Mouse (Mus musculus) adrenal gland, adult 2 months (tissue): ENCODE data around the gene Fam129b. TPM values are rescaled to one million over a fixed set of nuclear protein-coding genes. Genes with fewer than 3 reads are reported as not detected.
"Not testable (repeated sequence)": the region's sequence is repeated elsewhere in the genome, so short reads cannot be mapped to it uniquely, and the experiment has no call there.

ENCODE experiments used
- DNase-seq: peaks from one replicate; pipeline ENCODE4 v3.0.0; 2021
- long read RNA-seq: library from polyadenylated mRNA; stranded (forward); transcript quantifications from one replicate; pipeline ENCODE4 v2.0.0, GENCODE M21; 2021
- polyA plus RNA-seq: library from polyadenylated mRNA; depleted of rRNA; stranded (reverse); fragments of >200 nt; gene quantifications from 2 replicates; pipeline ENCODE4 v1.2.3, GENCODE M21; 2012; rRNA removed
- total RNA-seq, 2 experiments: library from RNA; stranded (reverse); gene quantifications; 2 replicates each; pipeline ENCODE4 v1.2.3; 2021

The Fam129b gene
- 10 to 100 TPM; 14.8 to 27.4 TPM for total RNA-seq
- polyA plus RNA-seq: 20.1 and 21.6 TPM in 2 replicates
- long read RNA-seq, transcript Fam129b-201 (14 exons, 3,714 nt): major isoform, 48 of 51 reads
- long read RNA-seq, partial matches to known transcripts: 2 of 51 reads
- long read RNA-seq, other reads (novel, unspliced or antisense): 1 of 51 reads

- peak; percentile 92 for DNase-seq
Observed at GRCm38 (mm10) chr2:32875675-32876489, at the start of gene Fam129b. Fam129b (plus strand) TSS chr2:32876114.

- no peak for DNase-seq
Observed at GRCm38 (mm10) chr2:32828979-32829676, 46.8 kb upstream of the Fam129b start.

GRCm38 (mm10) chr2:32834496-32834895, 41.4 kb upstream of the Fam129b start:
- peak; percentile 35 for DNase-seq

GRCm38 (mm10) chr2:32835588-32835987, 40.3 kb upstream of the Fam129b start:
- no peak for DNase-seq

- peak; percentile 59 for DNase-seq
Observed at GRCm38 (mm10) chr2:32838147-32838884, 37.6 kb upstream of the Fam129b start.

GRCm38 (mm10) chr2:32839261-32839660, 36.7 kb upstream of the Fam129b start:
- no peak for DNase-seq

GRCm38 (mm10) chr2:32841099-32841498, 34.8 kb upstream of the Fam129b start:
- no peak for DNase-seq

GRCm38 (mm10) chr2:32842558-32842957, 33.4 kb upstream of the Fam129b start:
- DNase-seq: no peak

- DNase-seq: no peak
Observed at GRCm38 (mm10) chr2:32845572-32846100, 30.3 kb upstream of the Fam129b start.

- DNase-seq: peak; percentile 77
Observed at GRCm38 (mm10) chr2:32846101-32846804, 29.7 kb upstream of the Fam129b start.

- peak; percentile 95 for DNase-seq
Observed at GRCm38 (mm10) chr2:32846805-32847467, 29.0 kb upstream of the Fam129b start, which contains the start of gene Stxbp1. Stxbp1 (minus strand) TSS chr2:32847245.

- DNase-seq: no peak
Observed at GRCm38 (mm10) chr2:32847468-32847821, 28.5 kb upstream of the Fam129b start.

GRCm38 (mm10) chr2:32852156-32852555, 23.8 kb upstream of the Fam129b start:
- DNase-seq: no peak

- not testable (repeated sequence) for DNase-seq
Observed at GRCm38 (mm10) chr2:32853716-32854115, 22.2 kb upstream of the Fam129b start.

- peak; percentile 87 for DNase-seq
Observed at GRCm38 (mm10) chr2:32854206-32854605, 21.7 kb upstream of the Fam129b start.

- no peak for DNase-seq
Observed at GRCm38 (mm10) chr2:32855046-32855785, 20.7 kb upstream of the Fam129b start.

- no peak for DNase-seq
Observed at GRCm38 (mm10) chr2:32855790-32856465, 20.0 kb upstream of the Fam129b start.

GRCm38 (mm10) chr2:32857584-32857983, 18.3 kb upstream of the Fam129b start:
- DNase-seq: peak; percentile 79

- peak; percentile 42 for DNase-seq
Observed at GRCm38 (mm10) chr2:32859010-32859621, 16.8 kb upstream of the Fam129b start.
